Mouse (Mus musculus): ENCODE measurements around the gene Gpr137c. TPM values are rescaled to one million over a fixed set of nuclear protein-coding genes. Genes with fewer than 3 reads are reported as not detected.

Gpr137c gene
- total RNA-seq (2021), result 1 to 10 TPM; 1.4 TPM
- long read RNA-seq, experiment 1, result 0 reads
- long read RNA-seq, experiment 2, full-length matches to known transcripts, result 2 of 3 reads
- long read RNA-seq, experiment 2, partial matches to known transcripts, result 0 of 3 reads
- long read RNA-seq, experiment 2, other reads (novel, unspliced or antisense), result 1 of 3 reads

DNA sequence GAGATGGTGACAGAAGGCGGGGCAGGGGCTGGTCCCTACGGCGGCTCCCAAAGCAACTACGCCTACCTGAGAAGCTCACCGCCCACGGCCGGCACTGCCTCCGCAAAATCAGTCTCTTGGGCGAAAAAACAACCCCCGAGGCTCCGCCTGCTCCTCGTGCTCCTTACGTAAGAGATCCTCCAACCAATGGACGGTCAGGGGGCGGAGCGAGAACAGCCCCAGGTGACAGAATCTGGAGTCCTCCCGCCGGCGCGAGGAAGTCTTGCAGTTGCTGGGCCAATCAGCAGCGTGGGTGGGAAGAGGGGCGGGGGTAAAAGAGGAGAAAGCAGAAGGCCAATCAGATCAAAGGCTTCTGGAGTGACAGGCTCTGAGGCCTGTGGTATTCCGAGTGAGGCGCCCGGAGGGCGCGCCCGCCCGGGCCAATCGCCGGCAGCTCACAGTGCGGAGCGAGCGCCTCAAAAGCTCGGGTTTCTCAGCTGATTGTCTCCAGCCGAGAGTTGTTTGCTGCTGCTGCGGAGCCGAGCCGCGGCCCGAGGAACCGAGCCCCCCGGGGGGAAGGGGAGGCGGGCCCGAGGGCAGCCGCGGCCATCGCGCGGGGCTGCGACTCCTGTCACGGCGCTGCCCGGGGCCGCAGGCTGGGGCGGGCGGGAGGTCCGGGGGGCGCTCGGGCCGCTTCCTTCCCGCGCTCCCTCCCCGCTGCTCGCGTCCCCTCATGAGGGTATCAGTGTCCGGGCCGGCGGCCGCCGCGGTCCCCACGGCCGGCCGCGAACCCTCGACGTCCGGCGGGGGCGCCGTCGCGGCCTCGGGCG is at the start of gene Gpr137c:
Gene Gpr137c, plus strand, starts transcription at position 437 of the 809 bp plus-strand sequence.
- DNase-seq (ENCODE audit: low spot score in 2 of 2), result peak; percentile 91 to 93

DNA sequence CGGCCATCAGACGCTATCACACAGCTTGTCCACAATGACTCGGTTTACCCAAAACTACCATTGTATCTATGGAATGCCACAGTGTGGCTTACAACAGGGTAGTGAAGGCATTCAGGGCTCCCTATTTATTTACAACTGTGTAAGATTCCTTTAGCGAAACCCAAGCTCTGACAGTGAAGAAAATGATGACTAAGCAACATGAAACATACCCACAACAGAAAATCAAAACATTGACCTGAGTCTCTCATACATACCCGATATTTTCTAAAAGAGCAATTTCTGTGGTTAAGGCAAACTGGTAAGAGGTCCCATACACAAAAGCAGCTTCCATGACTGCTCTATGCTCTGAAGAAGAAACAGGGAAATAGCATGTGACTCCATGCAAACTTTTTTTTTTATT is 47.3 kb upstream of the Gpr137c start:
- no peak for DNase-seq (ENCODE audit: low spot score in 2 of 2)

DNA sequence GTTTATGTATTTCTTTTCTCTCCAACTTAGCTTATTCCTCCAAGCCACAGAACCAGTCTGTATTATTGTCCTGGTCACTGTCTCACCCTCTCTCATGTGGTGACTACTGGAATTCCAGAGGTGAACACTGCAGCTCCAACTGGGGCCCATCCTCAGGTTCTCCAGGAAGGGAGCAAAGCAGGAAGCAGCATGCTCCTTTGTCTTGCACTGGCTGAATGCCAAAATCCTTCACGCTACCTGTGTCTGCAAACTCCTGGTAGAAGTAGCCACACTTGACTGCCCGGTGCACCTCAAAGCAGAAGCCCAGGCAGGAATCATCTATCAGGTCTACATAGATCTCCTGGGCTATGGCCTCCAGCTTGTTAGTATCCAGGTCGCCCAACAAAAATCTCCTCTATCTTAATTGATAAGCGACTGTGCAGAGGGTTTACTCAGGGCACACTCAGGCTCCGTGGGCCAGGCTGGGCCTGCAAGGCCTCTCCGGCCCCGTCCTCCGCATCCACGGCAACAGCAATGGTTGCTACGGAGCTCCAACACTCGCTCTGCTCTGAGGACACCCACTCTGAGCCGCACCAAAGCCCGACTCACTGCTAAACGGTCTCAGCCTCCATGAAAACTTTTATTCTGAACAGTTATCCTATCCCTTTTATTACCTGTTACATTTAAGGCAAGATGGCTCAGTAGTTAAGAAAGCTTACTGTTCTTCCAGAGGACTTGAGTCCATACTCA is 44.3 kb upstream of the Gpr137c start:
- DNase-seq (ENCODE audit: low spot score in 2 of 2), result no peak

DNA sequence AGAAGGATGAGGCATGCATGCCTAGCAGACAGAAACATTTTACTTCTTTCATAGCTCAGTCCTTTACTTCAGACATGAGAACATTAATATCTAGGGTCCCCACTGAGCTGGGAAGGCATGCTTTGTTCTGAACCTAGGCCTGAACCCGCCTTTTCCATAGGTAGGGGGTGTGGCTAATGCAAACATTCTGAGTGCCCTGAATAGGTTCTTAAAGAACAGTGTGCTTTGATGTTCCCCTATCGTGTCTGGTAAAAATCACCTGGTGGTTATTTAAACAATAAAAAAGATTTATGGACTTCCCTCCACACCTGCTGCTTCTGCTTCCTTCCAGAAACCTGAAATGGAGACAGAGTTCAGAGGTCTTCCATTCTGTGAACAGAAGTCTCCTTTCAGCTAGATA is 40.3 kb upstream of the Gpr137c start:
- no peak for DNase-seq (ENCODE audit: low spot score in 2 of 2)

DNA sequence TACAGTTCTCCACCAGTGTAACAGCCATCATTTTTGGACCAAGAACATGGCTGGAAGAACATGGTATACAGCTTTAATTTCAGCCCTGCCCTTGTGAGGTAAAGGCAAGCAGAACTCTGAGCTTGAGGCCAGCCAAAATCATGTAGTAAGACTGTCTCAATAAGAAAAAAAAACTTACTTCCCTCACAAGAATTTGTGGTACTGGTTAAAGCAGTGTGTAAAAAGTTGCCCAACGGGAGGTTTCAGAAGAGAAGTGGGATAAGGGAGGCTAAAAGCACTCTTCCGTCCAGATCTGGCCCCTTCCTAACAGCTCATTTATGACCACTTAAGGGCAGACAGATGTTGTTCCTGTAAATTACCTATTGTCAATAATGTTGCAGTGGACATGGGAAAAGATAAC is 39.9 kb upstream of the Gpr137c start:
- no peak for DNase-seq (ENCODE audit: low spot score in 2 of 2)

DNA sequence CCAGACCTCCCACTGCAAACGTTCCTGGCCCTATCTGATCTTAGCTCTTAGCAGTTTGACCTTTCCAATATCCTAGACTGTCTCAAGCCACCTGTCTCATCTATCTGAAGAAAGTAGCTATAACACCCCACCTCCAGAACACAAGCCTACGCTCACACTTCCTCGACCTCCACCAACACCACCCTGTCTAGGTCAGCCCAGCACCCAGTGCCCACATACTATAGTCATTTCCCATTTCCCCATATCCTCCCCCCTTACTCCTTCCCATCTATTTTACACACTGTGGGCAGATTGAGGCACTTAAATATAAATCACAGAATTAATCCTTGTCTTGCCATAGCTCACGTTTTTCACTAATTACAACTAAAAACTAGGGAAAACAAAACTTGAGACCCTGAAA is 37.9 kb upstream of the Gpr137c start:
- DNase-seq (ENCODE audit: low spot score in 2 of 2), result no peak

DNA sequence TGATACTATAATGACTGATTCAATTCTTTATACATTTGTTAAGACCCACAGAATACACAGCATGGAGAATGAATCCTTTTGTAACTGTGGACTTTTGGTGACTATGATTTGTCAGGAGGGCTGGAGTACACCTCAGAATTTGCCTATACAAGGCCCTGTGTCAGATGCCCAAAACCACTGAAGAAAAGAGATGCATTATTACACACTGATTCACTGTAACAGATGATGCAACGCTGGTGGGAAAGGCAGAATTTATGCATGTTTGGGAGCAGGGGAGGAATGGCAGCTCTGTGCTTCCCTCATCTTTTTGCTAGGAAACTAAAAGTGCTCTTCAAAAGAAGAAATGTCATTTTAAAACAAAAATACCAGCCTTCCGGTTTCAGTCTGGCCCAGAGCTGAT is 28.5 kb upstream of the Gpr137c start:
- DNase-seq (ENCODE audit: low spot score in 2 of 2), result no peak

DNA sequence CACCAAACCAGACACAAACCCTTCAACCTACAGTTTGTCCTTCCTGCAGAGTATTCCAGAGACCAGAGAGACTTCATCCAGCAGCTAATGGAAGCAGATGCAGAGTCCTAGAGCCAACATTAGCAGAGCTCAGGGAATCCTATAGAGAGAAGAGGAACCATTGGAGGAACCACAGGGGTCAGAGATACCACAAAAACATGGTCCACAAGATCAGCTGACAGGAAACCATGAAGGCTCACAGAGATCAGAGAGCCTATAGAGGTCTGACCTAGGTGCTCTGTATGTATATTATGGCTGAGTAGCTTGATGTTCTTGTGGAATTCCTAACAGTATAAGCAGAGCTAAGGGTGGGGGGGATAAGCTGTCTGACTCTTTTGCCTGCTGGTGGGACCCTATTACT is 18.9 kb upstream of the Gpr137c start:
- DNase-seq (ENCODE audit: low spot score in 2 of 2), result no peak

DNA sequence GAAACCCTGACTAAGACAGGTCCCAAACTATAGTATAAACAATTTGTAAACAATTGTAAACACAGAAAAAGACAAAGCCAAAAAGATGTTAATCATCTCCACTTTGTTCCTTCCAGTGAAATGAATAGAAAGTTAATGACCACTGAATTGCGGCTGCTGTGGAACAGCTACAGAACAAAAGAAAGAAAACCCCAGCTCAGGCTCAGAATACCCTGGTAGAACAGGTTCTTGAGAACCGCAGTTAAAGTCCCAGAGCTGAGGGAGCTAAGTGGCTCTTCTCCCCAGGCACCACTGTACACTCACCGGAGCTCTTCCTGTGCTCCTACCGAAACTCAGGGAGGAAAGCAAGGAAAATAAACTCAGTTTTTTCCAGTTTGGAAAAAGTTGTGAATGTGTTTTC is 8.8 kb upstream of the Gpr137c start:
- DNase-seq (ENCODE audit: low spot score in 2 of 2), result no peak

DNA sequence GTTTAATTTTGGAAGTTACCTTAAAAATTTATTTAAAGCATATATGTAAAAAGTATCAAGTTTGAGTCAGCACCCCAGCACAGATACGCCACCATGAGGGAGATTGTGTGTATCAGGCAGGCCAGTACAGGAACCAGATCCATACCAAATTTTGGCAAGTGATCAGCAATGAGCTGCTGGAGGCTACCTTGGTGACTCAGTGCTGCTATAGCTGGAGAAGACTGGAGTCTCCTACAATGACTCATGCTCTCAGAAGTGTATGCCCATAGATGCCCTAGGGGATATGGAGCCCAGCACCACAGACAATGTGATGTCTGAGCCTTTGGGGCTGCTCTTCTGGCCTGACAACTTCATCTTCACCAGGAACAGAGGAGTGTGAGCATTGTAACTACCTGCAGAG is 8.1 kb upstream of the Gpr137c start:
- no peak for DNase-seq (ENCODE audit: low spot score in 2 of 2)

DNA sequence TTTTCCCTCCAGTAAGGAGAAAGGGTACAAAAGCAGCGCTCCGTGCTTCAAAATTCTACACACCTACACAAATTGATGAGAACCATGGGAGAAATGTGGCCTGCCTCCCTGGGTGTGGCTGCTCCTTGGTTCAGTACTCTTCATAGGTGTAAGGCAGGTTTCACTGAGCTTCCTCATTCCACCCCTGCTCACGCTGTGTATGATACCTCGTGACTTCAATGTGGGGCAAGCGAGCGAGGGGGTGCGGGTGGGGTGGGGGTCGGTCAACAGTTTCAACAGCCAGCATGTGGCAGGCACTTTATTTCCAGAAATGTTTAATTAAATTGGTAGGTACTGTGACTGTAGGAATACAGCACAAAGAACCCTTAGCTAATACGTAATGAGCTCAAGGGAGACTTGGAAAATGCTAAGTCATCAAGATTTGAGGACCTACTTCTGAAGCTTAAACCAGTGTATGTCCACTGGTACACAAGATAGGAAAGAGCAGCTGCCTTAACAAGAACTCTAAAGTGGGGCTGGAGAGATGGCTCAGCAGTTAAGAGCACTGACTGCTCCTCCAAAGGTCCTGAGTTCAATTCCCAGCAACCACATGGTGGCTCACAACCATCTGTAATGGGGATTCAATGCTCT is 2.7 kb upstream of the Gpr137c start:
- no peak for DNase-seq (ENCODE audit: low spot score in 2 of 2)

DNA sequence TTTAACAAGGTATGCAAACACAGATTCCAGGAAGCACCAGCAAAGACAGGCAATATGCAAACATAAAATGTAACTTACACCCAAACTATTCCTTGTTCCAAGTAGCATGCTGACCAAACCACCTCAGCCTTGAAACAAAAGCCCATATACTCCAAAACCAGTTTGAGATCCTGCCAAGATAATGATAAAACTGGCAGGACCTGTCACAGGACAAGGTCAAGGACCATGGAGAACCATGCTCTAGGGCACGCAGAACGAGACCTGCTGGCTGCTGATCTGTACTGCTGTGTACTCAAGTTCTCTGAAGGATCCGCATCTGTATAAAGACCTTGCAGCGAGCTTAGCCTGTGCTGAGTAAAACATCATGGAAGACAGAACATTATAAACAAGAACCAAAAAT is 1.8 kb upstream of the Gpr137c start:
- no peak for DNase-seq (ENCODE audit: low spot score in 2 of 2)

DNA sequence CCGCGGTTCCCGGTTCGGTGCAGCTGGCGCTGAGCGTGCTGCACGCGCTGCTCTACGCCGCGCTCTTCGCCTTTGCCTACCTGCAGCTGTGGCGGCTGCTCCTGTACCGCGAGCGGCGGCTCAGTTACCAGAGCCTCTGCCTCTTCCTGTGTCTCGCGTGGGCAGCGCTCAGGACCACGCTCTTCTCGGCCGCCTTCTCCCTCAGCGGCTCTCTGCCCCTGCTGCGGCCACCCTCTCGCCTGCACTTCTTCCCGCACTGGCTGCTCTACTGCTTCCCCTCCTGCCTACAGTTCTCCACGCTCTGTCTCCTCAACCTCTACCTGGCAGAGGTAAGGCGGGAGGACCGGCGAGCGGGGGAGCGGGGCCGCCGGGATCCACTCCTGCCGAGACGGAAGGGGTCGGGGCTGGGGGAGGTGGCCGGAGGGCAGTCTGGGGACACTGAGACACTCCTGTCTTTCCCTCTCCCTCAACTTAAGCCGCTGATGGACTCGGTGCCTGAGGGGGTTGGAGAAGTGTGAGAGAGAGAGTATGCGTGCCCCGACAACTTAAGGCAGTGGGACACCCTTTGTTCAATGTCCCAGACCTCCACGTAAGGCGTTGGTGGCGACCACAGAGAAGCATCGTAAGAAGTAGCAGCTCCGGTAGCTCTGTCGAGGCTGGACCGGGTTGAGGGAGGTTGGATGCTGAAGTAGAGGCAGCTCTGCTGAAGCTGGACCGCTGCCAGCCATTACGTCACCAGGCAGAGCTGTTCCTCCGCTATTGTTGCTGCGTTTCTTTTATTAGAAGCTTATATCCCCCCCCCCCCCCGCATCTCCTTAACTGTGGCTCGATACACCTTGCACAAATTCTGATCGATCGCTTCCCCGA is 806 bp downstream of the Gpr137c start, which contains the start of gene Txndc16:
Gene Txndc16, minus strand, starts transcription at position 239 of the 867 bp plus-strand sequence.
- peak; percentile 69 to 79 for DNase-seq (ENCODE audit: low spot score in 2 of 2)

DNA sequence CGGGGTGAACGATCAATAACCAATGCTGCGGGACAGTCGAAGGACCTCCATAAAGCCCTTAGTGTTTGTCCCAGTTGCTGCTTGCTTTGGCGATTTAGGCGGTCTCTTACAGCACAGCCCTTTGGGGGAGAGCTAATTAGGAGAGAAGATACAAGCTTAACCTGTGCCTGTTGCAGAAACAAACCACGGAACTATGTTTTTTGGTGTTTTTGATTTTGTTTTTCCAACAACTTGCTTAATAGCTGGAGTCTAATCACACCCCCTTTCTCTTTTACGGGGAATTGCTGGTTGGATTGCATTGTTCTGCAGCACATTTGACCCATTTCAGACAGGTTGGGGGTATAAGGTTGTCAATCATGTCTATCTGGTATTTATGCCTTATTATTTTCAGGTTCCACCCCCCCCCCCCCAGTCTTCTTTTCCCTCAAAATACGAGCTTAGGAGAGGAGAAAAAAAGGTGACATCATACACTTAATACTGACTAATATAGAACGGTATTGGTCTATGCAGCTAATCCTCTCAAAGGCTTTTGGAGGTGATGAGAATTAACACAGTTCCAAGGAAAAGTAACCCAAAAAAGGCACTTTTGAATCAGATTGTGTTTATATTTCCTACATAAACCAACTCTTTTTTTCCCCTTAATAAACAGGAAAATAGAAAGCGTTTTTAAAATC is 1.6 kb downstream of the Gpr137c start:
- no peak for DNase-seq (ENCODE audit: low spot score in 2 of 2)

DNA sequence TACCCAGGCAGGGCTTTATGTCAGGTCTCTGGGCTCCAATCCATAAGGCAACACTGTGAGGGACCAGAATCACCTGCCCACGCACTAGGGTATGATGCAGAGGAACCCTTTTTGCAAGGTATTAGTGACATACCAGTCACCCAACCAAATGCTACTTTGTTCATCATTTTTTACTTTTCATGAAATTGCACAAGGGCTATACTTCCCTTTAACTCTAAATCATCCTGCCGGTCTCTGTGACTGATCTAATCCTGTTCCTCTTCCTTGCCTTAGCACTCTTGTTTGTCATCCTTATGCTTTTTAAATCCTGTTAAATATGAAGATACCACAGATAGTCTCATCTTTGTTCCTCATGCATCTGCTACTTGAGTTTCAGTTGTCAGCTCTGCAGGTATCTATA is 19.5 kb downstream of the Gpr137c start:
- no peak for DNase-seq (ENCODE audit: low spot score in 2 of 2)

DNA sequence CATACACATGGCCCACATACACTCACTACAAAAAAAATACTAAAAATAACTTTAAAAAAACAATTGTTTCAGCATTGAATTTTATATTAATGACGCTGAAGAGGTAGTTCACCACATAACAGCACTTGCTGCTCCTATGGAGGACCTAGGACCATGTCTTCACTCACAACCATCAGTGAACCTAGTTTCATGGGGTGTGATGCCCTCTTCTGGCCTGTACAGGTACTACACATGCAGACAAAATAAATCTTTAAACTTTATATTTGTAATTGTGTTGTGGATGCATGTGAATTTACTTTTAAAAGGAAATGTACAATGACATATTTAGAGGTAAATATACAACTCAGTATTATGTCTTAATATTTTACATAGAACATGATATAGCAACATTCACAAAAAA is 22.1 kb downstream of the Gpr137c start:
- no peak for DNase-seq (ENCODE audit: low spot score in 2 of 2)

DNA sequence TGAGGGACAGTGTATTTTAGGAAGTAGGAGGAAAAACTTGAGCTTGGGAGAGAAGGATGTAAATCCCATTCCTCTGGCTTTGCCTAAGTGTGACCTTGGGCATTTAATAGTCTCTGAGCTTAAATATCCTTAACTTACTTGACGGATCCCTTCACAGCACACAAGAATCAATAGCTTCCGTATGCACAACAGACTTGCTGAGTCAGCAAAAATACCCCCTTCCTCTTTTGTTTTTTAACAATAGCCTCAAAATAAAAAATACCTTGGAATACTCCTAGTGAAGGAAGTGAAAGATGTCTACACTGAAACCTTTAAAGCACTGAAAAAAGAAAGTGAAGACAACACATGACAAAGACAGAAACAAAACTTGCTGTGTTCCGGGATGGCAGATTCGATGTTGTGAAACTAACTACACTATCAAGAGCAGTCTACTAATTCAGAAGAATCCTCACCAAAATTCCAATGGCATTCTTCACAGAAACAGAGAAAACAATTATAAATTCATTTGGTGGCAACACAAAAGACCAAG is 32.1 kb downstream of the Gpr137c start:
- no peak for DNase-seq (ENCODE audit: low spot score in 2 of 2)

DNA sequence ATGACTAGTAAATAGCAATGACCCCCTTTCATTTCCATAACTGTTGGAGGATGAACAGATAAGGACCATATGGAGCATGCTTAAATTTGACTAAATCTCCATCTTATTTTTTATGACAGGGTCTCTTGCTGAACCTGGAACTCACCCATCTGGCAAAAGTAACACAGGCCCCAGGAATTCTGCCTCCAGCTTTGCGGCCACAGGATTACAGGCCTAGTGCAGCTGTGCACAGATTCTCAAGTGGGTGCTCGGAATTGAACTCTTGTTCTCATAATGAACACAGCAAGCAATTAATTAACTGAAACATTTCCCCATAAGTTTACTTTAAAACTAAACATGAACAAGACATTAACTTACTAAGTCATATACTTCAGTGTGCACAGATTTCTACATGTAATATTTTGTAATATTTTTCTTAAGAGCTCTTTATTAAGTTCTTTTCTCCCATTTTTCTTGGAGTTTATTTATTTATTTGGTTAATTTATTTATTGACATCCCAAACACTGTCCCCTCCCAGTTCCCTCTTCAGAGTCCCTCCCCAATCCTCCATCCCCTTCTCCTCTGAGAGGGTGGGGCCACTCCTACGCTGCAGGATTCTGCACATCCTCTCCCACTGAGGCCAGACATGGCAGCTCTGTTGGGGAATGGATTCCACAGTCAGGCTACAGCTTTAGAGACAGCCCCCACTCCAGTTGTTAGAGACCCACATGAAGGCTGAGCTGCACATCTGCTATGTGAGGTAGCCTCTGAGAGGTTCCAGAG is 44.5 kb downstream of the Gpr137c start:
- no peak for DNase-seq (ENCODE audit: low spot score in 2 of 2)

DNA sequence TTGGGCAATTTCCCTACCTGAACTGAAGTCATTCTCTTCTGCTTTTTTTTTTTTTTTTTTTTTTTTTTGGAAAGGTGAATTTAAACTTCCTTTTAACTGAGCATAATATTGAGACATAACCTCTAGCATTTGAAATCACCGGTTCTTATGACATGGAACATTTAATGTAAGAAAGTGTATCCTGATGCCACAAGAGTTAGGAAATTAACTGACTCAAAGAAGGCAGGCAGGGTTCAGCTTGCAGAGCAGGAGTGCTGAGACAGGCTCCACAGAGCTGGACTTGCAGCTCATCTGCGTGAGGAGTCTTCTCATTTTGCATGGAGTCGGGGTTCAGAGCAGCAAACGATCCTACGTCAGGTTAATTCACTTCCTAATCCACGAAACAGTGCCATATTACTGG is 56.3 kb downstream of the Gpr137c start:
- DNase-seq (ENCODE audit: low spot score in 2 of 2), result no peak

Data from adrenal gland, adult 18-20 months (tissue).